Mouse (Mus musculus): Measurements from ENCODE around the gene Calm1.
"Not testable (repeated sequence)": the region's sequence is repeated elsewhere in the genome, so short reads cannot be mapped to it uniquely, and the experiment has no call there.

DNA sequence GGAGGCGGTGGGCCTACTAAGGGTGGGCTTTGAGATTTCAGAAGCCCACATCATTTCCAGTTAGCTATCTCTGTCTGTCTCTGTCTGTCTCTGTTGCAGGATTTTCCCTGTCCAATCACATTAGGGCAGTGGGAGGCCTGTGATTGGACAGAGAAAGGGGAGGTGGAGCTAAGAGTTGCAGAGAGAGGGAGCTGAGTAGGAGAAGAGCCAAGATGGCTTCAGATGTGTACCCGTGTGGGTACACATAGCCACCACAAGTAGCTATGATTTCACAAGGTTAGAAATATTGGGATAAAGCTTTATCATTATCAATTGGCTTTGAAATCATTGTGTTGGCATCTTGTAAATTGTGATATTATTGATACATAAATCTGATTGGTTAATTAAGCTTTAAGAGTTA, 17.9 kb downstream of the Calm1 start:
- TF ChIP-seq CTCF (IDR thresholded peaks at IDR 0.05; ENCODE audit: extremely low read depth, insufficient read length, insufficient replicate concordance, low read depth, low read length); POLR2A (IDR thresholded peaks at IDR 0.05; ENCODE audit: low read depth, low read length): not testable (repeated sequence)
